Mouse (Mus musculus): ENCODE measurements at regions not wholly inside any gene's neighbourhood (a gene's known extent, or its start where the extent isn't known, plus 50 kb on each side); places are given as distances from the start of the nearest gene placed in this dataset.

GRCm38 (mm10) chr15:67782505-67782904, 1281.8 kb upstream of the Lrrc6 start:
- no peak for DNase-seq
- 91% methylated on average over 4 of the region's 4 CpGs for WGBS
- TF ChIP-seq POLR2A (IDR thresholded peaks at IDR 0.05; ENCODE audit: borderline replicate concordance, extremely low read depth, low read depth, low read length), result no peak
- TF ChIP-seq CTCF (IDR thresholded peaks at IDR 0.05; ENCODE audit: insufficient read depth, low read length), result no peak
- no peaks in the 10 kb centered on the region; the same call in 1 of the 2 replicates for H3K4me1 ChIP-seq (ENCODE audit: control insufficient read depth, insufficient read depth, low read length)
- no peak overlapping the region for H3K4me3 ChIP-seq (replicated peaks; ENCODE audit: extremely low read depth, low read depth, low read length)

- TF ChIP-seq POLR2A (IDR thresholded peaks at IDR 0.05; ENCODE audit: borderline replicate concordance, extremely low read depth, low read depth, low read length) (no peak), CTCF (IDR thresholded peaks at IDR 0.05; ENCODE audit: insufficient read depth, low read length) (no peak)
- Histone ChIP-seq H3K4me1 (ENCODE audit: control insufficient read depth, insufficient read depth, low read length) (no peaks in the 10 kb centered on the region; the same call in 1 of the 2 replicates), H3K4me3 (replicated peaks; ENCODE audit: extremely low read depth, low read depth, low read length) (no peak overlapping the region)
- no peak for DNase-seq
- WGBS, result 59% methylated on average over 2 of the region's 2 CpGs
Observed at GRCm38 (mm10) chr15:67780856-67781255, 1280.1 kb upstream of the Lrrc6 start.

- no peak overlapping the region for H3K4me3 ChIP-seq (replicated peaks; ENCODE audit: extremely low read depth, low read depth, low read length)
- no peak for DNase-seq
- no peaks in the 10 kb centered on the region for H3K4me1 ChIP-seq (ENCODE audit: control insufficient read depth, insufficient read depth, low read length)
- 66% methylated on average over 3 of the region's 3 CpGs for WGBS
- TF ChIP-seq CTCF (IDR thresholded peaks at IDR 0.05; ENCODE audit: insufficient read depth, low read length) (no peak), POLR2A (IDR thresholded peaks at IDR 0.05; ENCODE audit: borderline replicate concordance, extremely low read depth, low read depth, low read length) (no peak)
Observed at GRCm38 (mm10) chr15:67767624-67768023, 1266.9 kb upstream of the Lrrc6 start.

- no peak overlapping the region for H3K4me3 ChIP-seq (replicated peaks; ENCODE audit: extremely low read depth, low read depth, low read length)
- no peaks in the 10 kb centered on the region for H3K4me1 ChIP-seq (ENCODE audit: control insufficient read depth, insufficient read depth, low read length)
- no peak for TF ChIP-seq POLR2A (IDR thresholded peaks at IDR 0.05; ENCODE audit: borderline replicate concordance, extremely low read depth, low read depth, low read length)
- TF ChIP-seq CTCF (IDR thresholded peaks at IDR 0.05; ENCODE audit: insufficient read depth, low read length), result no peak
- WGBS, result 77% methylated on average over 4 of the region's 4 CpGs
- DNase-seq, result no peak
Observed at GRCm38 (mm10) chr15:67759221-67759620, 1258.5 kb upstream of the Lrrc6 start.

DNA sequence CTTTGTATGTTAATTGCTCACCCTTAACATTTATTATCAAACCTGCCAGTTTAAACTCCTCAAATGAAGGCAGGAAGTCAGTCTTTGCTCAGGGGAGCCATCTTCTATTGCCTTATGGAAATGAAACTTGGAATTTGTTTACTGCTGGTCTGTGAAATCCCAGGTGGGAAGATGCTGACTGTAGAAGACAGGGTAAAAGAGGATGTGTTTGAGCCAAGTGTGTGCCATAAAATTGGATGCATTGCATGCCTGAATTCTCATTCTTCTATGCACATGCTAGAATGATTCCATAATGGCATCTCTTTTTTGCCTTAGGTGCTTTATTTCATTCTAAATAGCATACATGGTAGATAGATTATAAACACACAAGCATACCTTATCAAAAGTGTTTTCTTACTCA, 1249.9 kb upstream of the Lrrc6 start:
- TF ChIP-seq CTCF (IDR thresholded peaks at IDR 0.05; ENCODE audit: insufficient read depth, low read length), result no peak
- TF ChIP-seq POLR2A (IDR thresholded peaks at IDR 0.05; ENCODE audit: borderline replicate concordance, extremely low read depth, low read depth, low read length), result no peak
- no peak overlapping the region for H3K4me3 ChIP-seq (replicated peaks; ENCODE audit: extremely low read depth, low read depth, low read length)
- no peaks in the 10 kb centered on the region for H3K4me1 ChIP-seq (ENCODE audit: control insufficient read depth, insufficient read depth, low read length)
- no peak for DNase-seq

DNA sequence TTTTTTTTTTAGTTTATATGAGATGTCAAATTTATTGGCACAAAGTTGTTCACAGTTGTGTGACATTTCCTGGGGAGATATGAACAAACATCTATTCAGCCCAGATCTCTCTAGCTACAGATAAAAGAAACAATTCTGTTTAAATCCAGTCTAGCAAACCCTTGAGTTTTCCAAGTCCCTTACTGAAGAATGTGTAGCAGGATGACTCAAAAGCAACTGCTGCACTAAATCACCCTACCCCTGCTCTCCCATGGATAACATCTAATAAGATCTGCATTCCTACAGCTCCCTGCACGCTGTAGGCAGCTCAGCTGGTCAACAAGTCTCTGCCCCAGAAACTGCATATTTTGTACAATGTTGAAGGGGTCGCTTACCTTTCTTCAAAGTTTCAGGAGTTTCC, 1242.6 kb upstream of the Lrrc6 start:
- H3K4me3 ChIP-seq (replicated peaks; ENCODE audit: extremely low read depth, low read depth, low read length), result no peak overlapping the region
- WGBS, result 50% methylated on average over 2 of the region's 2 CpGs
- H3K4me1 ChIP-seq (ENCODE audit: control insufficient read depth, insufficient read depth, low read length), result no peaks in the 10 kb centered on the region
- no peak for DNase-seq
- TF ChIP-seq POLR2A (IDR thresholded peaks at IDR 0.05; ENCODE audit: borderline replicate concordance, extremely low read depth, low read depth, low read length) (no peak), CTCF (IDR thresholded peaks at IDR 0.05; ENCODE audit: insufficient read depth, low read length) (no peak)

- Histone ChIP-seq H3K4me3 (replicated peaks; ENCODE audit: extremely low read depth, low read depth, low read length) (no peak overlapping the region), H3K4me1 (ENCODE audit: control insufficient read depth, insufficient read depth, low read length) (no peaks in the 10 kb centered on the region)
- TF ChIP-seq POLR2A (IDR thresholded peaks at IDR 0.05; ENCODE audit: borderline replicate concordance, extremely low read depth, low read depth, low read length), result no peak
- TF ChIP-seq CTCF (IDR thresholded peaks at IDR 0.05; ENCODE audit: insufficient read depth, low read length), result no peak
- DNase-seq, result no peak
- WGBS, result 32% methylated on average over 1 of the region's 1 CpGs
Observed at GRCm38 (mm10) chr15:67732988-67733387, 1232.3 kb upstream of the Lrrc6 start.

DNA sequence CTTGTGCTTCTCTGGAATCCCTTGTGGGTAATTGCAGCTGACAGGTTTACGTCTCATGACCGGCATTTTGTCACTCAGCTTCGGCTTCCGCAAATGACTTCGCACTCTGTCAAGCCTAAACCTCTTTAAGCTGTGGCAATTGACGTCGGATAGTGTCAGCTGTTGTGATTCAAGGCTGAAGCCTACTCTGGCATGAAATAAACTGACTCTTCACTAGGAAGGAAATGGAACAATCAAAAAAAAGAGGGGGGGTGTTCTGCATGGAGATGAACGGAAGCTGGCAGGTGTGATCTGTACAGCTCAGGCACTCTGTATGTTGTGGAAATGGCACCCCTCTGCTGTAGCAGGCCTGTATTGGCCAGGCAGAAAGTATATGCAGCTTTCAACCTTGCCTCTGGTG, 1228.8 kb upstream of the Lrrc6 start:
- no peak for TF ChIP-seq POLR2A (IDR thresholded peaks at IDR 0.05; ENCODE audit: borderline replicate concordance, extremely low read depth, low read depth, low read length)
- TF ChIP-seq CTCF (IDR thresholded peaks at IDR 0.05; ENCODE audit: insufficient read depth, low read length), result no peak
- no peak for DNase-seq
- 78% methylated on average over 8 of the region's 8 CpGs for WGBS

GRCm38 (mm10) chr15:67725239-67725638, 1224.5 kb upstream of the Lrrc6 start:
- 67% methylated on average over 5 of the region's 5 CpGs for WGBS
- TF ChIP-seq CTCF (IDR thresholded peaks at IDR 0.05; ENCODE audit: insufficient read depth, low read length) (no peak), POLR2A (IDR thresholded peaks at IDR 0.05; ENCODE audit: borderline replicate concordance, extremely low read depth, low read depth, low read length) (no peak)
- no peak for DNase-seq
- Histone ChIP-seq H3K4me1 (ENCODE audit: control insufficient read depth, insufficient read depth, low read length) (no peaks in the 10 kb centered on the region), H3K4me3 (replicated peaks; ENCODE audit: extremely low read depth, low read depth, low read length) (no peak overlapping the region)

More for the DNA sequence above, 1228.8 kb upstream of the Lrrc6 start:
- H3K4me3 ChIP-seq (replicated peaks; ENCODE audit: extremely low read depth, low read depth, low read length), result no peak overlapping the region
- no peaks in the 10 kb centered on the region for H3K4me1 ChIP-seq (ENCODE audit: control insufficient read depth, insufficient read depth, low read length)

DNA sequence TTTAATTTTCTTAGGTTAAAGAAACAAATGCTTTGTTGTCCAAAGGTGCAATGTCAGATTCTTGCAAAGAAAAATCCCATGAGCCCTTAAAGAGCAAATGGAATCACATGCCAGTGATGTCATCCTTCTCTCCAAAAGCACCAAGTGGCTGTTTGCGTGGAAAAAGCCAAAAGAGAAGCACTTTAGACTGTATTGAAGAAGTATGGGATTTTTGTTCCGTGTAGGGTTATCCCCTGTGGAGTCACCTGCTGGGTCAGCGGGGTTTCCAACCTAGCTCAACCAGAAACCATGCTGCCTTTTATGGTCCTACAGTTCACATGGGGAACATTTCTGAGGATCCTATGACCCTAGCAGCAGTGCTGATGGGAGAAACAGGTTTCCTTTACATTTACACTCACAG, 1213.5 kb upstream of the Lrrc6 start:
- TF ChIP-seq CTCF (IDR thresholded peaks at IDR 0.05; ENCODE audit: insufficient read depth, low read length) (no peak), POLR2A (IDR thresholded peaks at IDR 0.05; ENCODE audit: borderline replicate concordance, extremely low read depth, low read depth, low read length) (no peak)
- WGBS, result 85% methylated on average over 3 of the region's 3 CpGs
- DNase-seq, result no peak

More for the DNA sequence above, 1213.5 kb upstream of the Lrrc6 start:
- Histone ChIP-seq H3K4me3 (replicated peaks; ENCODE audit: extremely low read depth, low read depth, low read length) (no peak overlapping the region), H3K4me1 (ENCODE audit: control insufficient read depth, insufficient read depth, low read length) (no peaks in the 10 kb centered on the region)

Data from lung, adult 2 months (tissue).